ENCODE assay signal across 25 mouse cellular contexts in the genomic region with DNA sequence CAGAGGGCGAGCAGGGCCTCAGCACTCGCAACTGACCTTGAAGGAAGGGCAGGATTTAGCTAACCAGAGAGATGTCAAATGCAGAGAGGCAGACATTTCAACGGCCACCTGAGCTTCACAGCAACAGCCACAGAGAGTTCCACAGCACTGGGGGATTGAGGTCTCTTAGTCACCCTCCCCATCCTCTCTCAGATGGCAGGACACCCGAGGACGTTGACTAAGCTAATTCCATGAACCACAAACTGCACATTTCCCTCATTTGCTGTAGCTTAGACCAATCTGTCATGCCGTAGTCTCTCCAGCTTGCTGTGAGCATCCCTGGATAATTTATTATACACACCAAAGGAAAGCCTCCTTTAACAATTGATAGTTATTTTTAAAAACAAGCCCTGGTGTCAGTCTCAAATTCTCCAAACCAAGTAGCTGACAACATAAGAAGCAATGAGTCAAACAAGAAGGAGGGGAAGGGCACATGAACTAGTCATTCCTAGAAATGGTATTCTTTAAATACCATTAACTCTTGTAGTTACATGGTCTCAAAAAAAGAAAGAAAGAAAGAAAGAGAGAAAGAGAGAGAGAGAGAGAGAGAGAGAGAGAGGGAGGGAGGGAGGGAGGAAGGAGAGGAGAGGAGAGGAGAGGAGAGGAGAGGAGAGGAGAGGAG. TPM values are rescaled to one million over a fixed set of nuclear protein-coding genes. Genes with fewer than 3 reads are reported as not detected.
A peak's percentile ranks its signal among the peaks of the same experiment; 100 is the strongest.
DNase-seq lines count a peak whose midpoint lies in the region; ATAC-seq and TF ChIP-seq lines count a peak whose summit lies in the region.
"Had no signal": no experiment of that assay in that cellular context is flagged by ENCODE, and none has a peak within 500 bp of the region (broad histone marks: within the 10 kb centered on the region; RNA-seq: fewer than 3 reads in every experiment).

No protein-coding gene starts in this region.

- dilution Hi-C loops in CH12.LX (cut with MboI; ENCODE audit: extremely low pct_ligation_motif_present, extremely low pct_unique_long_range_greater_than_20kb, low sequenced_read_pairs), result no loop called here

- peak overlapping the region; percentile 71 for H3K4me3 ChIP-seq in megakaryocyte, embryonic 14.5 days (replicated peaks)
- no peak overlapping the region for H3K4me3 ChIP-seq in CH12.LX (replicated peaks in 1 of 3; ENCODE audit: low read depth in 2 of 3, low read length in 2 of 3, poor library complexity in 1 of 3)
- no peak overlapping the region for H3K4me3 ChIP-seq in heart, embryonic 12.5 days
- H3K4me3 ChIP-seq: embryonic facial prominence, embryonic 10.5 days; embryonic facial prominence, embryonic 12.5 days; forebrain, embryonic 13.5 days; forebrain, embryonic 15.5 days had no signal

- no peaks in the 10 kb centered on the region for H3K27me3 ChIP-seq in megakaryocyte, embryonic 14.5 days (replicated peaks)
- H3K27me3 ChIP-seq in CH12.LX (replicated peaks), result peaks cover 6% of the 10 kb centered on the region
- H3K27me3 ChIP-seq in heart, embryonic 12.5 days (replicated peaks), result no peaks in the 10 kb centered on the region
- H3K27me3 ChIP-seq: embryonic facial prominence, embryonic 12.5 days; forebrain, embryonic 13.5 days; forebrain, embryonic 15.5 days had no signal

- 66% methylated on average over 6 of the region's 6 CpGs for WGBS in heart, embryonic 12.5 days

- H3K36me3 ChIP-seq in megakaryocyte, embryonic 14.5 days (replicated peaks; ENCODE audit: low read length), result no peaks in the 10 kb centered on the region
- H3K36me3 ChIP-seq in CH12.LX (replicated peaks in 1 of 2; ENCODE audit: control insufficient read depth in 1 of 2, insufficient read depth in 1 of 2, low read length in 1 of 2), result no peaks in the 10 kb centered on the region
- no peaks in the 10 kb centered on the region for H3K36me3 ChIP-seq in heart, embryonic 12.5 days
- H3K36me3 ChIP-seq: embryonic facial prominence, embryonic 10.5 days; embryonic facial prominence, embryonic 12.5 days; forebrain, embryonic 15.5 days had no signal

- no peak for ATAC-seq in megakaryocyte, adult 5-6 weeks (ENCODE audit: poor library complexity, severe bottlenecking)
- ATAC-seq in heart, embryonic 12.5 days (ENCODE audit: insufficient number of reproducible peaks, low FRiP score), result no peak
- ATAC-seq: CD4-positive, CD25-positive, alpha-beta regulatory T cell, adult 4 months; forebrain, embryonic 13.5 days; forebrain, embryonic 15.5 days; forebrain, postnatal 0 days had no signal

- H3K9ac ChIP-seq in CH12.LX (ENCODE audit: insufficient read depth, low read depth), result no peak overlapping the region
- no peak overlapping the region for H3K9ac ChIP-seq in heart, embryonic 12.5 days
- H3K9ac ChIP-seq: embryonic facial prominence, embryonic 12.5 days; forebrain, embryonic 13.5 days; forebrain, embryonic 15.5 days; forebrain, postnatal 0 days had no signal

- no peaks in the 10 kb centered on the region for H3K9me3 ChIP-seq in megakaryocyte, embryonic 14.5 days
- H3K9me3 ChIP-seq in CH12.LX (replicated peaks; ENCODE audit: low read length), result no peaks in the 10 kb centered on the region
- H3K9me3 ChIP-seq in heart, embryonic 12.5 days (replicated peaks), result no peaks in the 10 kb centered on the region
- H3K9me3 ChIP-seq: embryonic facial prominence, embryonic 10.5 days; embryonic facial prominence, embryonic 12.5 days; forebrain, embryonic 13.5 days; forebrain, embryonic 15.5 days had no signal

- in situ Hi-C loops in CH12.LX (cut with MboI; ENCODE audit: low pct_ligation_motif_present, low pct_unique_long_range_greater_than_20kb, low sequenced_read_pairs), result no loop called here

- no peaks in the 10 kb centered on the region for H3K79me2 ChIP-seq in CH12.LX (replicated peaks; ENCODE audit: control insufficient read depth, extremely low read depth, insufficient read depth, poor library complexity, severe bottlenecking)

- no peak for TF ChIP-seq POLR2A in CH12.LX (IDR thresholded peaks at IDR 0.05; ENCODE audit: low read depth, low read length)

- H3K4me1 ChIP-seq in megakaryocyte, embryonic 14.5 days, result peaks cover 86% of the 10 kb centered on the region
- peaks cover 10 to 11% of the 10 kb centered on the region in 2 experiments; a peak in 3 of 4 replicates for H3K4me1 ChIP-seq in CH12.LX (ENCODE audit: control insufficient read depth in 1 of 2, insufficient read depth in 2 of 2)
- H3K4me1 ChIP-seq in heart, embryonic 12.5 days (replicated peaks), result peaks cover 8% of the 10 kb centered on the region
- H3K4me1 ChIP-seq: forebrain, embryonic 13.5 days; forebrain, embryonic 15.5 days had no signal

- H3K4me2 ChIP-seq in CH12.LX (ENCODE audit: insufficient read depth, low read depth, poor library complexity, severe bottlenecking), result no peak overlapping the region
- no peak overlapping the region for H3K4me2 ChIP-seq in heart, embryonic 12.5 days
- H3K4me2 ChIP-seq: embryonic facial prominence, embryonic 12.5 days; forebrain, embryonic 13.5 days; forebrain, embryonic 15.5 days had no signal

- TF ChIP-seq RAD21 in CH12.LX (IDR thresholded peaks at IDR 0.05; ENCODE audit: low read depth, low read length), result no peak

- DNase-seq in 416B (ENCODE audit: low read depth) (peak; percentile 61), CH12.LX (ENCODE audit: extremely low read depth) (no peak)
- no peak for DNase-seq in thymus, postnatal 14 days
- no peak for DNase-seq in cerebellum, postnatal 25 days
- DNase-seq: adrenal gland, adult 2 months; adrenal gland, postnatal 10 days; adrenal gland, postnatal 25 days; cerebellum, adult 11 months; cerebellum, adult 18-20 months; cerebellum, adult 8-10 months; cerebellum, adult 9-11 months; cerebellum, postnatal 14 days; forebrain, postnatal 0 days had no signal

- no peak overlapping the region for H3K27ac ChIP-seq in CH12.LX (ENCODE audit: insufficient read depth, low read depth)
- H3K27ac ChIP-seq in heart, embryonic 12.5 days (ENCODE audit: poor library complexity, severe bottlenecking), result no peak overlapping the region
- H3K27ac ChIP-seq: embryonic facial prominence, embryonic 10.5 days; embryonic facial prominence, embryonic 12.5 days; forebrain, embryonic 13.5 days; forebrain, embryonic 15.5 days had no signal

- TF ChIP-seq EP300 in CH12.LX (IDR thresholded peaks at IDR 0.05; ENCODE audit: low read length), result peak; percentile 56

- no peak for TF ChIP-seq CTCF in CH12.LX (conservative IDR thresholded peaks at IDR 0.05 in 1 of 2, IDR thresholded peaks at IDR 0.05 in 1 of 2; ENCODE audit: low read depth in 2 of 2, low read length in 2 of 2)

TF ChIP-seq in CH12.LX, 34 proteins besides CTCF, POLR2A, EP300 and RAD21:
- no peak for TF ChIP-seq USF2 (conservative IDR thresholded peaks at IDR 0.05; ENCODE audit: low read depth, low read length)
- TF ChIP-seq HCFC1 (IDR thresholded peaks at IDR 0.05; ENCODE audit: low read depth, low read length), result no peak
- no peak for TF ChIP-seq PAX5 (IDR thresholded peaks at IDR 0.05; ENCODE audit: low read length)
- TF ChIP-seq IRF4 (IDR thresholded peaks at IDR 0.05; ENCODE audit: low read depth, low read length), result peak; percentile 62
- peak; percentile 54 for TF ChIP-seq JUND (conservative IDR thresholded peaks at IDR 0.05; ENCODE audit: low read depth, low read length)
- no peak for TF ChIP-seq MXI1 (IDR thresholded peaks at IDR 0.05; ENCODE audit: low read depth, low read length)
- TF ChIP-seq NRF1 (IDR thresholded peaks at IDR 0.05; ENCODE audit: low read depth, low read length), result no peak
- no peak for TF ChIP-seq ZNF384 (IDR thresholded peaks at IDR 0.05; ENCODE audit: low read depth, low read length)
- TF ChIP-seq JUN (IDR thresholded peaks at IDR 0.05; ENCODE audit: insufficient read depth, low read depth, low read length), result peak; percentile 18; the same call in 1 of the 2 replicates
- no peak for TF ChIP-seq CHD2 (IDR thresholded peaks at IDR 0.05; ENCODE audit: low read length)
- 0 out of 2 replicates have a peak, but pooled peaks have one; percentile 15 for TF ChIP-seq BHLHE40 (IDR thresholded peaks at IDR 0.05; ENCODE audit: low read depth, low read length)
- no peak for TF ChIP-seq E2F4 (IDR thresholded peaks at IDR 0.05; ENCODE audit: insufficient replicate concordance, low read depth, low read length)
- no peak for TF ChIP-seq ELF1 (IDR thresholded peaks at IDR 0.05; ENCODE audit: low read depth, low read length)
- no peak for TF ChIP-seq GABPA (IDR thresholded peaks at IDR 0.05; ENCODE audit: insufficient replicate concordance, low read depth, low read length)
- TF ChIP-seq MAZ (IDR thresholded peaks at IDR 0.05; ENCODE audit: low read depth, low read length), result no peak

RNA-seq across cellular contexts. Expression of gene Gucy2g, which starts 1.1 kb away (rescaled TPM):
- 0.97 and 1.6 TPM in 2 replicates for polyA plus RNA-seq in megakaryocyte, embryonic 14.5 days (2012; ENCODE audit: insufficient read depth, low replicate concordance)
- not detected in 2 replicates for total RNA-seq in megakaryocyte, adult 5-6 weeks (2015)
- not detected in 2 replicates for total RNA-seq in megakaryocyte, adult 5-6 weeks (2017)
- total RNA-seq in CH12.LX (2012; rRNA removed) (not detected in 2 replicates), CH12.LX (2014; rRNA removed) (not detected in 2 replicates)
- polyA plus RNA-seq in CH12.LX (2012; ENCODE audit: insufficient read length, low read depth), result 0.11 TPM in 1 of 2 replicates, not detected in the other
- 0.04 TPM in 1 of 2 replicates, not detected in the other for polyA plus RNA-seq in heart, embryonic 12.5 days (2016; fragmentation: Nextera tagmentation; extraction: Ambion mirVana)
- total RNA-seq: adrenal gland, adult 2 months; adrenal gland, postnatal 10 days; adrenal gland, postnatal 25 days had no signal
- polyA plus RNA-seq: embryonic facial prominence, embryonic 10.5 days; embryonic facial prominence, embryonic 12.5 days; forebrain, embryonic 11.5 days; forebrain, embryonic 13.5 days; forebrain, embryonic 15.5 days had no signal

RNA-seq across cellular contexts. Expression of gene Acsl5, which starts 11.8 kb away (rescaled TPM):
- 1.9 and 21.0 TPM in 2 replicates for polyA plus RNA-seq in megakaryocyte, embryonic 14.5 days (2012; ENCODE audit: insufficient read depth, low replicate concordance)
- 66.8 and 92.8 TPM in 2 replicates for total RNA-seq in megakaryocyte, adult 5-6 weeks (2015)
- 93.0 and 99.7 TPM in 2 replicates for total RNA-seq in megakaryocyte, adult 5-6 weeks (2017)
- total RNA-seq in CH12.LX (2012; rRNA removed) (126 and 143 TPM in 2 replicates), CH12.LX (2014; rRNA removed) (196 and 224 TPM in 2 replicates)
- 231 and 265 TPM in 2 replicates for polyA plus RNA-seq in CH12.LX (2012; ENCODE audit: insufficient read length, low read depth)
- polyA plus RNA-seq in heart, embryonic 12.5 days (2016; fragmentation: Nextera tagmentation; extraction: Ambion mirVana), result 40.7 and 44.0 TPM in 2 replicates

RNA-seq across cellular contexts. Expression of gene Tectb, which starts 59.4 kb away (rescaled TPM):
- polyA plus RNA-seq in megakaryocyte, embryonic 14.5 days (2012; ENCODE audit: insufficient read depth, low replicate concordance), result not detected in 2 replicates
- not detected in 2 replicates for total RNA-seq in megakaryocyte, adult 5-6 weeks (2015)
- not detected in 2 replicates for total RNA-seq in megakaryocyte, adult 5-6 weeks (2017)
- not detected in 2 replicates for total RNA-seq in CH12.LX (2012; rRNA removed)
- total RNA-seq in CH12.LX (2014; rRNA removed), result not detected in 2 replicates
- not detected in 2 replicates for polyA plus RNA-seq in CH12.LX (2012; ENCODE audit: insufficient read length, low read depth)
- not detected in 2 replicates for polyA plus RNA-seq in heart, embryonic 12.5 days (2016; fragmentation: Nextera tagmentation; extraction: Ambion mirVana)
- total RNA-seq: ES-E14; forebrain, postnatal 0 days; MEL had no signal
- polyA plus RNA-seq: adrenal gland, adult 2 months; CD4-positive, CD25-positive, alpha-beta regulatory T cell, adult 4 months; cortical plate, adult 2 months; embryonic facial prominence, embryonic 10.5 days; forebrain, embryonic 11.5 days had no signal
